ENCODE assay signal across 21 mouse cellular contexts in genomic region chr10:79877174-79877573, GRCm38 (mm10). TPM values are rescaled to one million over a fixed set of nuclear protein-coding genes. Genes with fewer than 3 reads are reported as not detected.
DNase-seq lines count a peak whose midpoint lies in the region; TF ChIP-seq lines count a peak whose summit lies in the region.
"Had no signal": no experiment of that assay in that cellular context is flagged by ENCODE, and none has a peak within 500 bp of the region (broad histone marks: within the 10 kb centered on the region; RNA-seq: fewer than 3 reads in every experiment).

No protein-coding gene starts in this region.

- TF ChIP-seq RAD21 in CH12.LX (IDR thresholded peaks at IDR 0.05; ENCODE audit: low read depth, low read length) (no peak), MEL (IDR thresholded peaks at IDR 0.05; ENCODE audit: low read depth, low read length) (no peak)

- intact Hi-C loops in heart, postnatal 10 days (cut with DNase I): no loop called here

- TF ChIP-seq CTCF in CH12.LX (conservative IDR thresholded peaks at IDR 0.05 in 1 of 2, IDR thresholded peaks at IDR 0.05 in 1 of 2; ENCODE audit: low read depth in 2 of 2, low read length in 2 of 2) (no peak), MEL (IDR thresholded peaks at IDR 0.05 in 2 of 3, conservative IDR thresholded peaks at IDR 0.05 in 1 of 3; ENCODE audit: control insufficient read depth in 1 of 3, insufficient read depth in 1 of 3, low read depth in 2 of 3, low read length in 3 of 3, poor library complexity in 1 of 3, severe bottlenecking in 1 of 3) (no peak)
- TF ChIP-seq CTCF in liver, adult 2 months (IDR thresholded peaks at IDR 0.05; ENCODE audit: low read depth, low read length): no peak

- no peak overlapping the region; the same call in 1 of the 2 replicates for H3K4me2 ChIP-seq in CH12.LX (ENCODE audit: insufficient read depth, low read depth, poor library complexity, severe bottlenecking)
- H3K4me2 ChIP-seq: heart, embryonic 13.5 days; neural tube, embryonic 15.5 days; stomach, embryonic 15.5 days had no signal

- H3K4me3 ChIP-seq in CH12.LX (replicated peaks in 1 of 3; ENCODE audit: low read depth in 2 of 3, low read length in 2 of 3, poor library complexity in 1 of 3) (no peak overlapping the region), MEL (ENCODE audit: control insufficient read depth in 1 of 2, insufficient read depth in 1 of 2, low read depth in 2 of 2, low read length in 2 of 2) (peak overlapping the region; percentile 43 to 56)
- no peak overlapping the region for H3K4me3 ChIP-seq in liver, adult 2 months (ENCODE audit: insufficient read depth, low read depth, low read length)
- H3K4me3 ChIP-seq in megakaryocyte, embryonic 14.5 days (replicated peaks): peak overlapping the region; percentile 83
- H3K4me3 ChIP-seq: heart, embryonic 13.5 days; hindbrain, embryonic 10.5 days; midbrain, embryonic 10.5 days; neural tube, embryonic 15.5 days; stomach, embryonic 15.5 days had no signal

- DNase-seq in CH12.LX (ENCODE audit: extremely low read depth) (peak; percentile 43), MEL (ENCODE audit: low read depth, low spot score) (peak; percentile 92)
- DNase-seq in liver, adult 2 months (ENCODE audit: extremely low read depth, low read depth, low spot score): peak; percentile 52
- no peak for DNase-seq in kidney, postnatal 10 days
- DNase-seq in right cerebral cortex, postnatal 25 days: no peak
- no peak for DNase-seq in heart, postnatal 10 days
- DNase-seq: adrenal gland, adult 8-10 months; cerebellum, postnatal 14 days; forebrain, postnatal 0 days; layer of hippocampus, postnatal 36 days had no signal

- H3K36me3 ChIP-seq in CH12.LX (replicated peaks in 1 of 2; ENCODE audit: control insufficient read depth in 1 of 2, insufficient read depth in 1 of 2, low read length in 1 of 2): no peaks in the 10 kb centered on the region
- H3K36me3 ChIP-seq in MEL (ENCODE audit: control insufficient read depth in 1 of 2, insufficient read depth in 2 of 2, low read length in 2 of 2): peaks cover 0 to 13% of the 10 kb centered on the region in 2 experiments; a peak in 2 of 4 replicates
- no peaks in the 10 kb centered on the region for H3K36me3 ChIP-seq in liver, adult 2 months (ENCODE audit: control insufficient read depth, insufficient read depth, low read length)
- no peaks in the 10 kb centered on the region for H3K36me3 ChIP-seq in megakaryocyte, embryonic 14.5 days (replicated peaks; ENCODE audit: low read length)
- H3K36me3 ChIP-seq: heart, embryonic 13.5 days; neural tube, embryonic 15.5 days; stomach, embryonic 15.5 days had no signal

- in situ Hi-C loops in CH12.LX (cut with MboI; ENCODE audit: low pct_ligation_motif_present, low pct_unique_long_range_greater_than_20kb, low sequenced_read_pairs): no loop called here

- TF ChIP-seq POLR2A in CH12.LX (IDR thresholded peaks at IDR 0.05; ENCODE audit: low read depth, low read length) (no peak), MEL (IDR thresholded peaks at IDR 0.05; ENCODE audit: control insufficient read depth in 1 of 2, insufficient read depth in 1 of 2, low read depth in 1 of 2, low read length in 2 of 2, poor library complexity in 1 of 2) (peak; percentile 42 to 67; a peak in 2 of 4 replicates)
- TF ChIP-seq POLR2A in liver, adult 2 months (IDR thresholded peaks at IDR 0.05; ENCODE audit: extremely low read depth, insufficient read depth, low read length): no peak

- H3K27ac ChIP-seq in CH12.LX (ENCODE audit: insufficient read depth, low read depth) (no peak overlapping the region), MEL (ENCODE audit: control insufficient read depth, low read depth, low read length) (peak overlapping the region; percentile 78)
- H3K27ac ChIP-seq in liver, adult 2 months (replicated peaks; ENCODE audit: insufficient read depth, low read depth, low read length): no peak overlapping the region
- H3K27ac ChIP-seq: heart, embryonic 13.5 days; hindbrain, embryonic 10.5 days; midbrain, embryonic 10.5 days; neural tube, embryonic 15.5 days; stomach, embryonic 15.5 days had no signal

- H3K9ac ChIP-seq in CH12.LX (ENCODE audit: insufficient read depth, low read depth) (no peak overlapping the region), MEL (ENCODE audit: control insufficient read depth, low read depth, low read length, poor library complexity, severe bottlenecking) (peak overlapping the region; percentile 70)
- H3K9ac ChIP-seq in liver, adult 2 months (ENCODE audit: low read depth, low read length): no peak overlapping the region
- H3K9ac ChIP-seq: forebrain, postnatal 0 days; heart, embryonic 13.5 days; neural tube, embryonic 15.5 days; stomach, embryonic 15.5 days had no signal

- dilution Hi-C loops in CH12.LX (cut with MboI; ENCODE audit: extremely low pct_ligation_motif_present, extremely low pct_unique_long_range_greater_than_20kb, low sequenced_read_pairs): no loop called here

- no peaks in the 10 kb centered on the region for H3K79me2 ChIP-seq in CH12.LX (replicated peaks; ENCODE audit: control insufficient read depth, extremely low read depth, insufficient read depth, poor library complexity, severe bottlenecking)
- H3K79me2 ChIP-seq in MEL (ENCODE audit: control insufficient read depth, insufficient read depth, low read length, poor library complexity): no peaks in the 10 kb centered on the region
- no peaks in the 10 kb centered on the region for H3K79me2 ChIP-seq in liver, adult 2 months (ENCODE audit: control insufficient read depth, insufficient read depth, low read length)

- TF ChIP-seq EP300 in CH12.LX (IDR thresholded peaks at IDR 0.05; ENCODE audit: low read length) (no peak), MEL (IDR thresholded peaks at IDR 0.05; ENCODE audit: low read depth in 1 of 2, low read length in 2 of 2) (peak; percentile 58 to 64)

- H3K4me1 ChIP-seq in CH12.LX (ENCODE audit: control insufficient read depth in 1 of 2, insufficient read depth in 2 of 2) (peaks cover 20 to 40% of the 10 kb centered on the region in 2 experiments), MEL (ENCODE audit: control insufficient read depth in 1 of 2, insufficient read depth in 2 of 2, low read length in 2 of 2) (peaks cover 8 to 35% of the 10 kb centered on the region in 2 experiments; a peak in 3 of 4 replicates)
- H3K4me1 ChIP-seq in liver, adult 2 months (ENCODE audit: control insufficient read depth, insufficient read depth, low read length): peaks cover 6% of the 10 kb centered on the region
- H3K4me1 ChIP-seq in megakaryocyte, embryonic 14.5 days: peaks cover 86% of the 10 kb centered on the region

- no peaks in the 10 kb centered on the region for H3K27me3 ChIP-seq in CH12.LX (replicated peaks)
- H3K27me3 ChIP-seq in MEL (ENCODE audit: control insufficient read depth in 1 of 2, insufficient read depth in 2 of 2, low read length in 2 of 2): no peaks in the 10 kb centered on the region
- peaks cover 4% of the 10 kb centered on the region; the same call in 1 of the 2 replicates for H3K27me3 ChIP-seq in liver, adult 2 months (ENCODE audit: control insufficient read depth, insufficient read depth, low read length)
- peaks cover 27% of the 10 kb centered on the region for H3K27me3 ChIP-seq in megakaryocyte, embryonic 14.5 days (replicated peaks)
- H3K27me3 ChIP-seq: stomach, embryonic 15.5 days had no signal

- WGBS in liver, adult 2 months: 58% methylated on average over 1 of the region's 1 CpGs

- H3K9me3 ChIP-seq in CH12.LX (replicated peaks; ENCODE audit: low read length): no peaks in the 10 kb centered on the region
- no peaks in the 10 kb centered on the region for H3K9me3 ChIP-seq in MEL (replicated peaks; ENCODE audit: insufficient read depth, low read length)
- no peaks in the 10 kb centered on the region for H3K9me3 ChIP-seq in megakaryocyte, embryonic 14.5 days
- H3K9me3 ChIP-seq: heart, embryonic 13.5 days; hindbrain, embryonic 10.5 days; midbrain, embryonic 10.5 days; neural tube, embryonic 15.5 days; stomach, embryonic 15.5 days had no signal

RNA-seq across cellular contexts. Expression of gene Plppr3, which starts 2.7 kb away (rescaled TPM):
- total RNA-seq in CH12.LX (2012; rRNA removed) (0.47 and 0.55 TPM in 2 replicates), CH12.LX (2014; rRNA removed) (not detected in 2 replicates), MEL (2012; rRNA removed) (0.56 and 0.85 TPM in 2 replicates)
- polyA plus RNA-seq in CH12.LX (2012; ENCODE audit: insufficient read length, low read depth) (3.4 TPM in 2 replicates), MEL (2012; ENCODE audit: insufficient read depth in 1 of 2, insufficient read length in 2 of 2, low read depth in 1 of 2, low replicate concordance in 2 of 2, missing spikeins in 1 of 2) (1 to 10 TPM in 1 of 2 experiments, not detected in 1; 6.2 TPM)
- total RNA-seq in liver, adult 2 months (2014; rRNA removed): under 0.01 TPM in 1 of 2 replicates, not detected in the other
- 0.38 and 0.47 TPM in 2 replicates for polyA plus RNA-seq in liver, adult 2 months (2012; rRNA removed)
- polyA plus RNA-seq in megakaryocyte, embryonic 14.5 days (2012; ENCODE audit: insufficient read depth, low replicate concordance): 0.80 and 16.9 TPM in 2 replicates
- total RNA-seq in heart, postnatal 10 days (2021): under 1 TPM; 0.53 to 0.89 TPM

RNA-seq across cellular contexts. Expression of gene Prtn3, which starts 2.9 kb away (rescaled TPM):
- total RNA-seq in CH12.LX (2012; rRNA removed): 0.30 TPM in 1 of 2 replicates, not detected in the other
- total RNA-seq in CH12.LX (2014; rRNA removed): not detected in 2 replicates
- 0.39 TPM in 1 of 2 replicates, not detected in the other for polyA plus RNA-seq in CH12.LX (2012; ENCODE audit: insufficient read length, low read depth)
- 9.1 and 11.2 TPM in 2 replicates for total RNA-seq in MEL (2012; rRNA removed)
- 10 to 100 TPM in 1 of 2 experiments, not detected in 1; 31.5 TPM for polyA plus RNA-seq in MEL (2012; ENCODE audit: insufficient read depth in 1 of 2, insufficient read length in 2 of 2, low read depth in 1 of 2, low replicate concordance in 2 of 2, missing spikeins in 1 of 2)
- total RNA-seq in liver, adult 2 months (2014; rRNA removed): 0.40 TPM in 1 of 2 replicates, not detected in the other
- polyA plus RNA-seq in liver, adult 2 months (2012; rRNA removed): 0.20 and 1.1 TPM in 2 replicates
- polyA plus RNA-seq in megakaryocyte, embryonic 14.5 days (2012; ENCODE audit: insufficient read depth, low replicate concordance): 96.7 and 434 TPM in 2 replicates
- total RNA-seq in heart, postnatal 10 days (2021): under 1 TPM in 1 of 2 experiments, not detected in 1; 0.55 TPM
- total RNA-seq: gastrocnemius, postnatal 14 days had no signal

RNA-seq across cellular contexts. Expression of gene Elane, which starts 8.9 kb away (rescaled TPM):
- total RNA-seq in CH12.LX (2012; rRNA removed): not detected in 2 replicates
- total RNA-seq in CH12.LX (2014; rRNA removed): not detected in 2 replicates
- polyA plus RNA-seq in CH12.LX (2012; ENCODE audit: insufficient read length, low read depth): not detected in 2 replicates
- total RNA-seq in MEL (2012; rRNA removed): not detected in 2 replicates
- polyA plus RNA-seq in MEL (2012; ENCODE audit: insufficient read depth in 1 of 2, insufficient read length in 2 of 2, low read depth in 1 of 2, low replicate concordance in 2 of 2, missing spikeins in 1 of 2): under 1 TPM in 1 of 2 experiments, not detected in 1; 0.07 TPM
- 0.20 TPM in 1 of 2 replicates, not detected in the other for total RNA-seq in liver, adult 2 months (2014; rRNA removed)
- polyA plus RNA-seq in liver, adult 2 months (2012; rRNA removed): 0.12 and 0.15 TPM in 2 replicates
- polyA plus RNA-seq in megakaryocyte, embryonic 14.5 days (2012; ENCODE audit: insufficient read depth, low replicate concordance): 5.6 and 23.2 TPM in 2 replicates
- not detected for total RNA-seq in heart, postnatal 10 days (2021)
- total RNA-seq: adrenal gland, adult 8-10 months; forebrain, postnatal 0 days; gastrocnemius, postnatal 14 days; layer of hippocampus, postnatal 36 days had no signal
- polyA plus RNA-seq: forebrain, postnatal 0 days; hindbrain, embryonic 10.5 days; intestine, embryonic 14.5 days had no signal

RNA-seq across cellular contexts. Expression of gene Cfd, which starts 13.5 kb away (rescaled TPM):
- total RNA-seq in CH12.LX (2012; rRNA removed) (not detected in 2 replicates), CH12.LX (2014; rRNA removed) (not detected in 2 replicates), MEL (2012; rRNA removed) (not detected in 2 replicates)
- polyA plus RNA-seq in CH12.LX (2012; ENCODE audit: insufficient read length, low read depth) (0.26 TPM in 1 of 2 replicates, not detected in the other), MEL (2012; ENCODE audit: insufficient read depth in 1 of 2, insufficient read length in 2 of 2, low read depth in 1 of 2, low replicate concordance in 2 of 2, missing spikeins in 1 of 2) (under 1 TPM in 1 of 2 experiments, not detected in 1; 0.21 TPM)
- 5.7 and 11.3 TPM in 2 replicates for total RNA-seq in liver, adult 2 months (2014; rRNA removed)
- 0.37 and 0.98 TPM in 2 replicates for polyA plus RNA-seq in liver, adult 2 months (2012; rRNA removed)
- polyA plus RNA-seq in megakaryocyte, embryonic 14.5 days (2012; ENCODE audit: insufficient read depth, low replicate concordance): not detected in 2 replicates
- total RNA-seq in heart, postnatal 10 days (2021): 10 to 100 TPM in 1 of 2 experiments, 1 to 10 TPM in 1; 3.2 to 12.0 TPM
- total RNA-seq: forebrain, postnatal 0 days; layer of hippocampus, postnatal 36 days had no signal
- polyA plus RNA-seq: embryonic facial prominence, embryonic 11.5 days; forebrain, postnatal 0 days; heart, embryonic 13.5 days; hindbrain, embryonic 10.5 days; intestine, embryonic 14.5 days; limb, embryonic 11.5 days; lung, embryonic 16.5 days; midbrain, embryonic 10.5 days; neural tube, embryonic 15.5 days; stomach, embryonic 15.5 days had no signal

RNA-seq across cellular contexts. Expression of gene Ptbp1, which starts 22.9 kb away (rescaled TPM):
- total RNA-seq in CH12.LX (2012; rRNA removed) (252 and 284 TPM in 2 replicates), CH12.LX (2014; rRNA removed) (261 and 284 TPM in 2 replicates), MEL (2012; rRNA removed) (301 and 316 TPM in 2 replicates)
- polyA plus RNA-seq in CH12.LX (2012; ENCODE audit: insufficient read length, low read depth) (482 and 497 TPM in 2 replicates), MEL (2012; ENCODE audit: insufficient read depth in 1 of 2, insufficient read length in 2 of 2, low read depth in 1 of 2, low replicate concordance in 2 of 2, missing spikeins in 1 of 2) (100 to 1,000 TPM; 329 to 837 TPM)
- total RNA-seq in liver, adult 2 months (2014; rRNA removed): 43.9 and 86.1 TPM in 2 replicates
- 77.6 and 103 TPM in 2 replicates for polyA plus RNA-seq in liver, adult 2 months (2012; rRNA removed)
- polyA plus RNA-seq in megakaryocyte, embryonic 14.5 days (2012; ENCODE audit: insufficient read depth, low replicate concordance): 849 and 1,831 TPM in 2 replicates
- 100 to 1,000 TPM; 144 to 145 TPM for total RNA-seq in heart, postnatal 10 days (2021)

Comparison
In these comparisons a context has a peak if more than half of its experiments do, and no peak if none do; other contexts are left out.
1. DNase-seq: peak in CH12.LX (single experiment), MEL (single experiment) and liver, adult 2 months (single experiment); none in kidney, postnatal 10 days (single experiment), right cerebral cortex, postnatal 25 days (single experiment) and heart, postnatal 10 days (0 of 2).
2. H3K4me3 ChIP-seq: peak in MEL (2 of 2) and megakaryocyte, embryonic 14.5 days (single experiment); none in CH12.LX (0 of 3) and liver, adult 2 months (single experiment).
3. POLR2A ChIP-seq: peak in MEL (2 of 2); none in CH12.LX (single experiment) and liver, adult 2 months (single experiment).
4. Of the 35 proteins assayed by ChIP-seq in both MEL and CH12.LX: peak only in MEL: E2F4, ELF1, EP300, ETS1, HCFC1, MAZ and 7 more; only in CH12.LX: none; in both: CHD2, MAX and MXI1; in neither: 19.